Mouse (Mus musculus): ENCODE results near the gene Kcne1.

Gene Kcne1

GRCm38 (mm10) chr16:92359229-92359628 is at the start of gene Kcne1:
Gene Kcne1 (minus strand): TSS chr16:92359468.
- peak; percentile 39 to 69 for DNase-seq (ENCODE audit: low spot score in 2 of 2)

- DNase-seq (ENCODE audit: low spot score in 2 of 2), result no peak
Observed at GRCm38 (mm10) chr16:92407883-92408282, 48.6 kb upstream of the Kcne1 start.

DNA sequence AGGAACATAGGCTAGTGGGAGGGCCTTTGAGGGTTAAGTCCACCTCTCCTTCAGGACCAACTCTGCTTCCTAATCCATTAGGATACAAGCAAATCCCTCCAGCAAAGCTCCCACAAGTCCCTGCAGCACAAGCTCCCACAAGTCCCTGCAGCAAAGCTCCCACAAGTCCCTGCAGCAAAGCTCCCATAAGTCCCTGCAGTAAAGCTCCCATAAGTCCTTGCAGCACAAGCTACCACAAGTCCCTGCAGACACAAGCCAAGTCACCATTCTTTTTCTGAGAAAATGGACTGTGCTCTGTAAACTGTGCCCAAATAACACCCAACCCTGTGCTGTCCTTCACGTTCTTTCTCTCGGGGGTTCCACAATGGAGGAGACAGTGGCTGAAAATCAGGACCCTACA is 44.9 kb upstream of the Kcne1 start:
- no peak for DNase-seq (ENCODE audit: low spot score in 2 of 2)

DNA sequence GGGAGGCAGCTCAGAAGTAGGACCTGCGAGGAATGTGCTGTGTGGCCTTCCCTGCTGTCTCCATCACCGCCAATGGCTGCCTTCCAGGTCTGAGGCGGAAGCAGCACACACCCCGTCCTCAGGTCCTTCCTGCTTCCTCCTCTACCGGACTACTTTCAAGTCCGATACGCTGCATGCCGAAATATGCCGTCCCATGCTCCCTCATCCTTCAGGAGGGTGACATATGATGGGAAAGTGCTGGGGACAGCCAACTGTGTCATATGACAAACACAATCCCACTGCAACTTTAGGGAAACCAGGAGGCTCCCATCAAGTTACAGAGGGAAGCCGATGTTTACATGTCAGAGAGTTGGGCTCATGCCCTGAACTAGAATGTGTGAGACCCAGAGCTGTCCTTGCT is 43.8 kb upstream of the Kcne1 start:
- DNase-seq (ENCODE audit: low spot score in 2 of 2), result no peak

DNA sequence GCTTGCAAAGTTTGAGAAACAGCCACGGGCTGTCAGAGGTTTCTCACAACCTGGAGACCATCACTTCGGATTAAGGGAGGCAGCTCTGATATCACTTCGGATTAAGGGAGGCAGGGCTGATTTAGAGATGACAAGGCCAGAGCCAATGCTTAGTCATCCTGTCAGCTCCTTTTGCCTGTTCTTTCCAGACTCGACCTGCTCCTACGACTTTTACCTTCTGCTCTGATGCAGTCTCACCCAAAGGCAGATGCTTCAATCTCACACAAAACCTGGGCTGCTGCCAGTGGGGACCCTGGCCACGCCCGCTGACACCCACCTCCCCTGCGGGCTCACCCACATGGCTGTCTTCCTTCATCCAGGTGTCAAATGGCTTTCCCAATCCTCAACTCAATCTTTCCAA is 42.9 kb upstream of the Kcne1 start:
- peak; percentile 18 to 43 for DNase-seq (ENCODE audit: low spot score in 2 of 2)

- peak; percentile 14 to 48 for DNase-seq (ENCODE audit: low spot score in 2 of 2)
Observed at GRCm38 (mm10) chr16:92401206-92401605, 41.9 kb upstream of the Kcne1 start.

- DNase-seq (ENCODE audit: low spot score in 2 of 2), result peak; percentile 84 to 88
Observed at GRCm38 (mm10) chr16:92399490-92400458, 40.5 kb upstream of the Kcne1 start.

DNA sequence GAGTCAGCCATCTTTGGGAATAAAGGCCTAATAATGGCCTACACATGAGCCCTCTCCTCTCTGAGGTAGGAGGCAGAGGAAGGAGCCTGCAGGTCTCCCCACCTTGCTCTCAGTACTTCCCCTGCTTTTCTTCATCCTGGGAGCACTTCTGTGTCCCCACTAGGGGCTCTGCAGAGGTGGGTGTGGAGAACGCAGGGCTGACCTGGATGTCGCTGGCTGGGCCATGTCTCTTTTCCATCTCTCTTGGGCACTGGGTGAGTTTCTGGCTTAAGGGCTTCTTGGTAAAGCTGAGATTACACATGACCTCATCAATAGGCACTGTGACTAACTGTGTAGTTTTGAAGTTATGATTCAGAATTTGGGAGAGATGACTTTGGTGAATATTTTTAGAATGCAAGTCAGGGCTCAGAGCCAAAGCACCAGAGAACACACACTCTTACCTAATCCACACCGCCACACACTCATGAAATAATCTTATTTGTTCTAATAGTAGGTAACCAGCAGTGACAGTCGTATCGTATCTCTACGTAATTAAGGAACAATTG is 39.4 kb upstream of the Kcne1 start:
- DNase-seq (ENCODE audit: low spot score in 2 of 2), result no peak

DNA sequence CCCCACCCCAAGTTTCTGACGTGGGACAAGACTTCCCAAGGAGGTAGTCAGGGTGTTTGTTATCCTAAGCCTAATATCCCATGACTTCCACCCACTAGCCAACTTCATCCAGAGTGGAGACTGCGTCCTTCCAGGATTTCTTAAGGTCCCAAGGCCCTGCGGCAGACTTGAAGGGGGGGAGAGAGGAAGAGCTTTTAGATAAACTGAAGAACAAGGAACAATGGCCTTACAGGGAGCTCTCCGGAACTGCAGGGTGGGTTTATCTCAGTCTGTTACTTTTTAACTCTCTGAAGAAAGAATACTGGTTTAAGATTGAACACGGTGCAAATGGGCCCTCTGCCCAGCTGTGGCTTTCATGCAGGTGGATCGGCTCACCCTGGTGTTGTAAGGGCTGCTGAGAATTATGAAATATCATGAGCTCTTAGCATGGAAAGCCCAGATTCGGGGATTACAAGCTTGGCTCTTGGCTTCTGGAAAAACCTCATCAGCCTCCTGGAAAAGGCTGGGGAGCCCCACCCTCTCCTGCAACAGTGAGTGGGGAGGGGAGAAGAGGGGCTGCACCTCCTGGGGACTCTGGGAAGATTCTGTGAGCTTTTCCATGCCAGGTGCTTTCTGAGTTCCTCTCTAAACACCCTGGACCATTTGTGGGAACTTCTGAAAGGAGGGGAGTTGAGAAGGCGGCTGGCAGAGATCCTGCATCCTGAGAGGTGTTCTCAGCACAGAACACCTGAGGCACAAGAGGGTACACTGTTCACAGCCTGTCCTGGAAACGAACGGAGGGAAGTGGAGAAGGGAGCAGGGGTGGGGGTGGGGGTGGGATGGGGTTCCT is 38.7 kb upstream of the Kcne1 start:
- peak; percentile 12 to 39 for DNase-seq (ENCODE audit: low spot score in 2 of 2)

GRCm38 (mm10) chr16:92393732-92394131 is 34.5 kb upstream of the Kcne1 start:
- no peak for DNase-seq (ENCODE audit: low spot score in 2 of 2)

DNA sequence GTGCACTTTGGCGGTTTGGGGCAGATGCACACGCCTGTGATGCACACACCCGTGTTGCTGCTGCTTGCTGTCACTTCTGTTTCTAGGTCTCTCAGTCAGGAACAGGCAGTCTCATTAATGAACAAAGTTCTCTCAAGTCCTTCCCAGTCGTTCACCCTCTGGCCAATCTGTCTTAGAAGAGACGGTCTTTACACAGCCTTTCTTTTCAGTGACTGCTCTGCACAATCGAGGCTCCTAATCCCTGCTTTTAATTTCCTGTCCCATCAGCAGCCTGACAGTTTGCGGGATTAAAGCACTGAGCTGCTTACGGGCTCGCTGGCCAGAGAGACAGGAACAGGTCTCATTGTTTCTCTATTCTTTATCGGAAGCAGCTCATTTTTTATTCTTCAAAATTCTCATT is 28.4 kb upstream of the Kcne1 start:
- no peak for DNase-seq (ENCODE audit: low spot score in 2 of 2)

DNA sequence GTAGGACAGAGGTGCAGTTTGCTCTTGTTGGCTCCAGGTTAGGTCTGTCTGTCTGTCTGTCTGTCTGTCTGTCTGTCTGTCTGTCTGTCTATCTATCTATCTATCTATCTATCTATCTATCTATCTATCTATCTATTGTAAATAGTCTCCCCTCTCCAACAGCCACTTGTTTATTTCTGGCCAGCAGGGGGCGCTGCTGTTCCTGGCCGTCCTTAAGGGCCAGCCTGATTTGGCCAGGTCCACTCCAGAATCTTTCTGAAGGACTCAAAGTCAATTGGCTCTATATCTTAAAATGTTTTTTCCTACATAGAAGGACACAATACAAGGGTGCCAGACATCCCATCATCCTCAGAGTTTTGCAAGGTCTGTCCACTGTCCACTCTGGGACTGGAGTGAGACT is 25.8 kb upstream of the Kcne1 start:
- DNase-seq (ENCODE audit: low spot score in 2 of 2), result peak; percentile 42 to 74

DNA sequence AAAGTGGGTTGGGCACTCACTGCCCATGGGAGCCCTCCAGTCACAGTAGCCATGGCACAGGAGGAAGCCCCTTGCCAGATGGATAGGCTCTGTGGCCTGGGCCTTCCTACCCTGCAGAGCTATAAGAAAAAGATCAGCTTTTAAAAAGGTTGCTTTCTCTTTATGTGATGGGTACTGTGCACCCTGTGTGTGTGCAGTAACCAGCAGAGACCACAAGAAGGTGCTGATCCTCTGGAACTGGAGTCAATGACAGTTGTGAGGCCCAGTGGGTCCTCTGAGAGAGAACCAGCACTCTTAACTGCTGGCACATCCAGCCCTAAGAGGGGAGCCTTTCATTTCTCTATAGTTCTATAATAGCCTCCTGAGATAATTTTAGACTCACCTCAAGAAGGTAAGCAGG is 24.1 kb upstream of the Kcne1 start:
- DNase-seq (ENCODE audit: low spot score in 2 of 2), result no peak

DNA sequence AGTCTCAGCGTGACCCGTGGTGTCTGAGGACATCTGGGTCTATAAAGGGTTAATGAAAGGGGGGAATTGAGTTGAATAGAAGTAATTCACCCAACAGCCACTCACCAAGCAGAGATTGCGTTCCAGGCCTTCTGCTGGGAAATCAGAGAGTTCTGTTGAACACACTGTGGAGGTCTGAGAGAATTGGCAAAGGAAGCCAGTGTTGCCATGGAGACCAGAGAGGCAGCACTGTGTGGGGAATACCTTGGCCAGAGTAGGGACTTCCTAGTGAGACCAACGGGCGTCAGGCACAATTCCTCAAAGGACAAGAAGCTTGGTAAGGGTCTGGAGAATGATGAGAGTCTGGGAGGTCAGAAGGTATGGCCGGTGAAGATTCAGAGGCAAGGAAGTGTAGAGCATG is 23.2 kb upstream of the Kcne1 start:
- DNase-seq (ENCODE audit: low spot score in 2 of 2), result no peak

GRCm38 (mm10) chr16:92381092-92381491 is 21.8 kb upstream of the Kcne1 start:
- DNase-seq (ENCODE audit: low spot score in 2 of 2), result no peak

DNA sequence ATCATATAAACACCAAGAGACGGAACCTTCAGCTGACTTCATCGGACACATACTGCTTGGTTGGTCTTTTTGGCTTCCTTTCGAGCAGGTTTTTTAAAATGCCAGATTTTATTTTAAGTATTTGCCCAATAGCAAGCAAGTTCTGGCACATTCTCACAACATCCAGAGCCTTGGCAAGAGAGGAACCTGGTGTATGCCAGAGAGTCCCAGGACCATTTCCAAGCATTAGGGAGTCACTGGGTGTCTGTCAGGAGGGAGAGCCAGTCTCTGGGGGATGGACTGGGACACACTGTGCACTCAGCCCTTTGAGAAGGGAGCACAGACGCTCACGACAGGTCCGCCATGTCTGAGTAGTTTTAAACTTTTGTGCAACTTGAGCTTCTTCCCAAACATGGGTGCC is 17.7 kb upstream of the Kcne1 start:
- DNase-seq (ENCODE audit: low spot score in 2 of 2), result no peak

- DNase-seq (ENCODE audit: low spot score in 2 of 2), result no peak
Observed at GRCm38 (mm10) chr16:92371623-92372022, 12.4 kb upstream of the Kcne1 start.

GRCm38 (mm10) chr16:92369260-92369659 is 10.0 kb upstream of the Kcne1 start:
- peak; percentile 34 to 56 for DNase-seq (ENCODE audit: low spot score in 2 of 2)

DNA sequence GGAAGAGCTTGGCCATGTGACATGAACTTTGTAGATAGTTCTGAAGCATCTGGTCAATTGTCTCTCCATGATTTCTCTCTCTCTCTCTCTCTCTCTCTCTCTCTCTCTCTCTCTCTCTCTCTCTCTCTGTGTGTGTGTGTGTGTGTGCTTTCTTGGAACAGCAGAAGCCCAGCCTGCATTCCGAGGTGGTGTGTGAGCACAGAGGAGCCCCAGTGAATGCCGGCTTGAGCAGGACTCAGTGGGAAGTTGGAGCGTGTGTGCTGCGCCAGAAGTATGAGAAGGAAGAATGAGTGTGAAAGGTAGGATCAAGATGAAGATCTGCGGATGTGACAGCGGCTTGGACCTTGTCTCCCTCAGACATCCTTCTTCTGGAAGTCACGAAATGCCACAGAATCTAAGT is 6.2 kb upstream of the Kcne1 start:
- DNase-seq (ENCODE audit: low spot score in 2 of 2), result no peak

DNA sequence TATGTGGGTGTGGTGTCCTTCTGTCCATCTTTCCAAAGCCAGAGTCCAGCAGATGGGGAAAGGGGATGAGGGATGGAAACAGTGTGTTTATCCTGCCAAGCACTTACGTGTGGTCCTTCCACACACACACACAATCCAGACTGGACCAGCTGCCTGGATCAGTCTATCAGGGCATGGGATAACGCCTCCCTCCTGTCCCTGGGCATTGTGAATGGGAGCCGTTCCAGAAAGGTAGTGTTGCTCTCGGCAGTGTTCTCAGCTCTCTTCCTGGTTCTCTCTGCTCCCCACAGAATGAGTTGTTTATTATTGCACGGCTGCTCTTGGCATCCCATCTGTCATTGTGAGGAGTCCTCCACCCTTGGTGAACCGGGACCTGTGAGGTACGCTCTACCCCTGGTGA is 1.4 kb upstream of the Kcne1 start:
- no peak for DNase-seq (ENCODE audit: low spot score in 2 of 2)

GRCm38 (mm10) chr16:92358734-92359133 is 534 bp downstream of the Kcne1 start:
- DNase-seq (ENCODE audit: low spot score in 2 of 2), result no peak

- no peak for DNase-seq (ENCODE audit: low spot score in 2 of 2)
Observed at GRCm38 (mm10) chr16:92357566-92357965, 1.7 kb downstream of the Kcne1 start.
